Mouse (Mus musculus): ENCODE results near the gene Taar5. TPM values are rescaled to one million over a fixed set of nuclear protein-coding genes. Genes with fewer than 3 reads are reported as not detected.
A peak's percentile ranks its signal among the peaks of the same experiment; 100 is the strongest.

Gene Taar5
- polyA plus RNA-seq (2015; fragmentation: Nextera tagmentation; extraction: Ambion mirVana): not detected in 2 replicates

GRCm38 (mm10) chr10:23970656-23971165, at the start of gene Taar5:
TSS of gene Taar5 (plus strand) at chr10:23970706.
- H3K36me3 ChIP-seq: no peaks in the 10 kb centered on the region
- no peak within 1 kb of the TSS for H3K9ac ChIP-seq
- no peak for ATAC-seq (ENCODE audit: extremely low read depth, insufficient number of reproducible peaks, low FRiP score, low TSS enrichment)
- no peaks in the 10 kb centered on the region for H3K27me3 ChIP-seq (replicated peaks)
- no peaks in the 10 kb centered on the region for H3K9me3 ChIP-seq
- no peak within 1 kb of the TSS for H3K4me2 ChIP-seq
- WGBS: 79% methylated on average over 11 of the region's 11 CpGs
- H3K4me3 ChIP-seq: no peak within 1 kb of the TSS
- no peak within 1 kb of the TSS for H3K27ac ChIP-seq (replicated peaks)
- peaks cover 3% of the 10 kb centered on the region; the same call in 1 of the 2 replicates for H3K4me1 ChIP-seq

DNA sequence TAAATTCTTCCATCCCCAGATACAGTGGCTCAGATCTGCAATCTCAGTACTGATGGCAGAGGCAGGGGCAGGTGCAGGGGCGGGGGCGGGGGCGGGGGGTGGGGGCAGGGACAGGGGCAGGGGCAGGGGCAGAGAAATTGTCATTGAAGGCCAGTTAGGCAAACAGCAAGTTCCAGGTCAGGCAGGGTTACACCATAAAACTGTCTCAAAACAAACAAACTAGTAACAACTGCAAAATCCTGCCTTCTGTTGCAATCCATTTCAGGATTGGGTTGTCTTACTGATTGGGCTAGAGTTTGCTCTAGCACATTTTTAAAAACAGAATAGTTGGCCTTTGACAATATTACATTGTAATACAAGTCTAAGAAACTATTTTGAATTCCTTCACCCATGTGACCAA, 48.0 kb upstream of the Taar5 start:
- H3K36me3 ChIP-seq: no peaks in the 10 kb centered on the region
- no peaks in the 10 kb centered on the region for H3K9me3 ChIP-seq
- 62% methylated on average over 3 of the region's 3 CpGs for WGBS

GRCm38 (mm10) chr10:23923941-23924340, 46.6 kb upstream of the Taar5 start:
- no peak overlapping the region for H3K9ac ChIP-seq
- no peaks in the 10 kb centered on the region for H3K36me3 ChIP-seq
- no peaks in the 10 kb centered on the region for H3K27me3 ChIP-seq (replicated peaks)
- WGBS: 72% methylated on average over 2 of the region's 2 CpGs
- H3K4me3 ChIP-seq: no peak overlapping the region
- no peak overlapping the region for H3K27ac ChIP-seq (replicated peaks)
- H3K9me3 ChIP-seq: no peaks in the 10 kb centered on the region
- H3K4me2 ChIP-seq: no peak overlapping the region
- no peaks in the 10 kb centered on the region for H3K4me1 ChIP-seq
- ATAC-seq (ENCODE audit: extremely low read depth, insufficient number of reproducible peaks, low FRiP score, low TSS enrichment): no peak

More for the DNA sequence above, 48.0 kb upstream of the Taar5 start:
- Histone ChIP-seq H3K27me3 (replicated peaks) (no peaks in the 10 kb centered on the region), H3K4me1 (no peaks in the 10 kb centered on the region), H3K9ac (no peak overlapping the region), H3K4me2 (no peak overlapping the region), H3K27ac (replicated peaks) (no peak overlapping the region), H3K4me3 (no peak overlapping the region)
- ATAC-seq (ENCODE audit: extremely low read depth, insufficient number of reproducible peaks, low FRiP score, low TSS enrichment): no peak

DNA sequence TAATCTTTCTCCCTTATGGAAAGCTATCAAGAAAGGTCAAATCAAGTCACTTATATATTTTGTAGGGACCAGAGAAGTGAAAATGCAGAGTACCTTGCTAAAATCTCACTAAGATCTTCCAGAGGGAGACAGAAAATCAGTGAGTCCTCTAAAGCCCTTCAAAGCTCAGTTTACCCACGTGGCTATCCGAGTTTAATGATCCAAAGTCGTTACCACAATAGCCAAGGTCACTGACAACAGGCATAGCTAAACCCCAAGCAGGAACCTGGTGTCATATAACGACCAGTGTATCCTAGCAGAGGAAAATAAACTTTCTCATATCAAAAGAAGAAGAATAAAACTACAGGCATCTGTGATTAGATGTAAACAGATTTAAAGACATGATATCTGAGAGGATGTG, 32.9 kb upstream of the Taar5 start:
- no peak overlapping the region for H3K4me3 ChIP-seq
- no peaks in the 10 kb centered on the region for H3K4me1 ChIP-seq
- no peaks in the 10 kb centered on the region for H3K36me3 ChIP-seq
- no peak overlapping the region for H3K9ac ChIP-seq
- H3K27ac ChIP-seq (replicated peaks): no peak overlapping the region
- ATAC-seq (ENCODE audit: extremely low read depth, insufficient number of reproducible peaks, low FRiP score, low TSS enrichment): no peak
- no peaks in the 10 kb centered on the region for H3K27me3 ChIP-seq (replicated peaks)
- H3K9me3 ChIP-seq: no peaks in the 10 kb centered on the region
- WGBS: 46% methylated on average over 4 of the region's 4 CpGs
- H3K4me2 ChIP-seq: no peak overlapping the region

DNA sequence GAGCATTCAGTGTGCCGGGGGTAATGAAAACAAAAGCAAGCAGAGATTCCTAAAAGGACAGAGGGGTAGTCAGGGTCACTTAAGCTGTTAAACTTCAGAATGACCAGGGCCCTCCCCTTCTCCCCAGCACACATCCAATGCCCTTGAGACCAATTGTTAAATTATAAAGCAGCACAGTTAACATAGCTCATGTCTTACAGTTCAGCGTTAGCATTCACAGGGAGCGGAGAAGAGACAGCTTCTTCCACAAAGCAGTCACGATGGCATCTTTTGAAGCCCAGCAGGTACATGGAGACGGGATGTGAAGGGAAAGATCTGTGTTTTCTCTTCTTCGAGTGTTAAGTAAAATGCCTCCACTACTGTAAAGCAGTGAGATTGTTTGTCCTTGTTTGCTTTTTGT, 32.2 kb upstream of the Taar5 start, which contains the start of gene Taar2:
TSS of gene Taar2 (plus strand) at position 261 of the 400 bp plus-strand sequence.
- Histone ChIP-seq H3K9me3 (no peaks in the 10 kb centered on the region), H3K9ac (no peak within 1 kb of the TSS), H3K4me2 (no peak within 1 kb of the TSS), H3K27me3 (replicated peaks) (no peaks in the 10 kb centered on the region), H3K4me1 (no peaks in the 10 kb centered on the region), H3K4me3 (no peak within 1 kb of the TSS), H3K36me3 (no peaks in the 10 kb centered on the region), H3K27ac (replicated peaks) (no peak within 1 kb of the TSS)
- no peak for ATAC-seq (ENCODE audit: extremely low read depth, insufficient number of reproducible peaks, low FRiP score, low TSS enrichment)
- 54% methylated on average over 6 of the region's 6 CpGs for WGBS

- Histone ChIP-seq H3K27me3 (replicated peaks) (no peaks in the 10 kb centered on the region), H3K4me3 (no peak overlapping the region), H3K9me3 (no peaks in the 10 kb centered on the region), H3K36me3 (no peaks in the 10 kb centered on the region), H3K9ac (no peak overlapping the region), H3K4me2 (no peak overlapping the region), H3K27ac (replicated peaks) (no peak overlapping the region), H3K4me1 (no peaks in the 10 kb centered on the region)
- no peak for ATAC-seq (ENCODE audit: extremely low read depth, insufficient number of reproducible peaks, low FRiP score, low TSS enrichment)
- 68% methylated on average over 5 of the region's 5 CpGs for WGBS
Measured at GRCm38 (mm10) chr10:23942465-23942864, 28.0 kb upstream of the Taar5 start.

DNA sequence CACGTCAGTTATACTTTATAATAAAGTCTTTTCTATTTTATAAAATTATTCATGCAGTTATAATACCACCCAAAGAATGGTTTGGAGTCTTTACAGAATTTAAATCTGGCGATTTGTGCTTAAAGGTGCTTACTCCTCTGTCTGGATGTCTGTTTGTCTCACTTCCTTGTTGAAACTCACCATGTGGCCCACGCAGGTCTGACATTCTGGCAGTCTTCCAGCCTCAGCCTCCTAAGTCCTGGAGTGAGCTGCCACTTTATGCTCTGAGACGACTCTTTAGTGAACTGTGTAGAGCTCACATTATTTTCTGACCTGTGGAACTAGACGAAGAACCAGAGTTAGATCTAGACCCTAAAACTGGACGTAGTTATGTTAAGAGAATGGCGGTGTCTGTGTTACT, 22.5 kb upstream of the Taar5 start:
- no peak for ATAC-seq (ENCODE audit: extremely low read depth, insufficient number of reproducible peaks, low FRiP score, low TSS enrichment)
- H3K9me3 ChIP-seq: no peaks in the 10 kb centered on the region
- H3K4me3 ChIP-seq: no peak overlapping the region
- WGBS: 45% methylated on average over 7 of the region's 7 CpGs
- no peaks in the 10 kb centered on the region for H3K36me3 ChIP-seq
- H3K9ac ChIP-seq: no peak overlapping the region
- no peak overlapping the region for H3K27ac ChIP-seq (replicated peaks)
- H3K4me2 ChIP-seq: no peak overlapping the region
- no peaks in the 10 kb centered on the region for H3K27me3 ChIP-seq (replicated peaks)
- peaks cover 5% of the 10 kb centered on the region for H3K4me1 ChIP-seq

DNA sequence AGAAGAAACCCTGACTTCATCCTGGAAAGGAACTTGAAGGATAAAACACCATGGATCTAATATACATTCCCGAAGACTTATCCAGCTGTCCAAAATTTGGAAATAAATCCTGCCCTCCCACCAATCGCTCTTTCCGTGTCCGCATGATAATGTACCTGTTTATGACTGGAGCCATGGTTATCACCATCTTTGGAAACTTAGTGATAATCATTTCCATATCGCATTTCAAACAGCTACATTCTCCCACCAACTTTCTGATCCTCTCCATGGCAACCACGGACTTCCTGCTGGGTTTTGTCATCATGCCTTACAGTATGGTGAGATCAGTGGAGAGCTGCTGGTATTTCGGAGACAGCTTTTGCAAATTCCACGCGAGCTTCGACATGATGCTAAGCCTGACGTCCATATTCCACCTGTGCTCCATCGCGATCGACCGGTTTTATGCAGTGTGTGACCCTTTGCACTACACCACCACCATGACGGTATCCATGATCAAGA, 20.9 kb upstream of the Taar5 start, which contains the start of gene Taar3:
TSS of gene Taar3 (plus strand) at position 51 of the 498 bp plus-strand sequence.
- no peak within 1 kb of the TSS for H3K9ac ChIP-seq
- H3K4me2 ChIP-seq: no peak within 1 kb of the TSS
- no peaks in the 10 kb centered on the region for H3K36me3 ChIP-seq
- peaks cover 9% of the 10 kb centered on the region for H3K4me1 ChIP-seq
- H3K4me3 ChIP-seq: no peak within 1 kb of the TSS
- H3K9me3 ChIP-seq: no peaks in the 10 kb centered on the region
- 81% methylated on average over 16 of the region's 16 CpGs for WGBS
- no peaks in the 10 kb centered on the region for H3K27me3 ChIP-seq (replicated peaks)
- H3K27ac ChIP-seq (replicated peaks): no peak within 1 kb of the TSS
- no peak for ATAC-seq (ENCODE audit: extremely low read depth, insufficient number of reproducible peaks, low FRiP score, low TSS enrichment)

DNA sequence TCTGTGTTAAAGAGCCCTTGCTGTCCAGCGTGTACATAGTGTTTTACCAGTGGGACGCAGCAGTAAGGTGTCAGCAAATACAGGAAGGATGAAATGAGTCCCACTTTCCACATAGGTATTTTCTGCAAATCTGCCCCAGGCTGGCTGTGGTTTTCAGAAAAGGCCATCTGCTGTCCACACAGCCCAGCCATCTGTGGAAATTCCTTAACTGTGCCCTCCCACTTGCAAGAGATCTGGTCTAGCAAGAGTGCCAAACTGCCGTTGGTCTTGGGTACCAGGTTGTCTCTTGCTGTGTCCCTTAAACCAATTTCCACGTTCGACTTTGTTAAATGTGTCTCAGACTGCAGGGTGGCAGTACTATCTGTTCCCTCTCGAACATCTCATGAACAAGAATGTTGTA, 18.8 kb upstream of the Taar5 start:
- no peaks in the 10 kb centered on the region for H3K9me3 ChIP-seq
- H3K4me1 ChIP-seq: peaks cover 11% of the 10 kb centered on the region
- H3K4me3 ChIP-seq: no peak overlapping the region
- H3K27ac ChIP-seq (replicated peaks): no peak overlapping the region
- H3K4me2 ChIP-seq: no peak overlapping the region
- no peak for ATAC-seq (ENCODE audit: extremely low read depth, insufficient number of reproducible peaks, low FRiP score, low TSS enrichment)
- 67% methylated on average over 6 of the region's 6 CpGs for WGBS
- H3K27me3 ChIP-seq (replicated peaks): no peaks in the 10 kb centered on the region
- H3K9ac ChIP-seq: no peak overlapping the region
- H3K36me3 ChIP-seq: no peaks in the 10 kb centered on the region

DNA sequence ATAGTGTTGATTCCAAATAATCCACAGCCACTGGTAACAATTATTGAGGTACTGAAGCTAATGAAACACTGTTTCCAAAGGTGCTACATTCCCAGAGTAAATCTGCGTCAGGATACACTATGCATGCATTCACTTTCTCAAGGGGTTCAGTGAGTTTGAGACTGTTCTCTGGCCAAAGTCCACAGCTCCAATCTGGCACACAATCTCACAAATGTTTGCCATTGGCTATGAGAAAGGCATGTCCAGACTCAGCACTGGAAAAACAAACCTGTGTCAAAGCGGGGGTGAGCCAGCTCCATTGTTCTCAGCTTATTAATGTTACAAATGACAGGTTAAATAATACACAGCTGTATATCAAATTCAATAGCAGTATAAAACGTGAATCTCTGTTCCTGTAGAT, 11.4 kb upstream of the Taar5 start:
- H3K9me3 ChIP-seq: no peaks in the 10 kb centered on the region
- H3K4me3 ChIP-seq: no peak overlapping the region
- no peak overlapping the region for H3K4me2 ChIP-seq
- no peaks in the 10 kb centered on the region for H3K27me3 ChIP-seq (replicated peaks)
- no peaks in the 10 kb centered on the region for H3K36me3 ChIP-seq
- H3K27ac ChIP-seq (replicated peaks): no peak overlapping the region
- no peak for ATAC-seq (ENCODE audit: extremely low read depth, insufficient number of reproducible peaks, low FRiP score, low TSS enrichment)
- 53% methylated on average over 3 of the region's 3 CpGs for WGBS
- H3K9ac ChIP-seq: no peak overlapping the region
- H3K4me1 ChIP-seq: peaks cover 20% of the 10 kb centered on the region; the same call in 1 of the 2 replicates

DNA sequence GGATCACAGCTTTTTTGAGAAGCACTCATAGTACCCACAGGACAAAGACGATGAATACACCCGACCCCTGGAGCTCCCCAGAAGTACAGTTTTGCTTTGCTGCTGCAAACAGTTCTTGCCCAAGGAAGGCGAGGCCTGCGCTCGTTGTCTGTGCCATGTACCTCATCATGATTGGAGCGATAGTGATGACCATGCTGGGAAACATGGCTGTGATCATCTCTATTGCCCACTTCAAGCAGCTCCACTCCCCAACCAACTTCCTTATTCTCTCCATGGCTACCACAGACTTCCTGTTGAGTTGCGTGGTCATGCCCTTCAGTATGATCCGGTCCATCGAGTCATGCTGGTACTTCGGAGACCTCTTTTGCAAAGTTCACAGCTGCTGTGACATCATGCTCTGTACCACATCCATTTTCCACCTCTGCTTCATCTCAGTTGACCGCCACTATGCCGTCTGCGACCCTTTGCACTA, 10.0 kb upstream of the Taar5 start, which contains the start of gene Taar4:
TSS of gene Taar4 (plus strand) at position 51 of the 472 bp plus-strand sequence.
- Histone ChIP-seq H3K4me3 (no peak within 1 kb of the TSS), H3K9me3 (no peaks in the 10 kb centered on the region), H3K27ac (replicated peaks) (no peak within 1 kb of the TSS), H3K27me3 (replicated peaks) (no peaks in the 10 kb centered on the region), H3K9ac (no peak within 1 kb of the TSS), H3K4me2 (no peak within 1 kb of the TSS), H3K36me3 (no peaks in the 10 kb centered on the region), H3K4me1 (peaks cover 15% of the 10 kb centered on the region; the same call in 1 of the 2 replicates)
- no peak for ATAC-seq (ENCODE audit: extremely low read depth, insufficient number of reproducible peaks, low FRiP score, low TSS enrichment)
- 88% methylated on average over 13 of the region's 13 CpGs for WGBS

DNA sequence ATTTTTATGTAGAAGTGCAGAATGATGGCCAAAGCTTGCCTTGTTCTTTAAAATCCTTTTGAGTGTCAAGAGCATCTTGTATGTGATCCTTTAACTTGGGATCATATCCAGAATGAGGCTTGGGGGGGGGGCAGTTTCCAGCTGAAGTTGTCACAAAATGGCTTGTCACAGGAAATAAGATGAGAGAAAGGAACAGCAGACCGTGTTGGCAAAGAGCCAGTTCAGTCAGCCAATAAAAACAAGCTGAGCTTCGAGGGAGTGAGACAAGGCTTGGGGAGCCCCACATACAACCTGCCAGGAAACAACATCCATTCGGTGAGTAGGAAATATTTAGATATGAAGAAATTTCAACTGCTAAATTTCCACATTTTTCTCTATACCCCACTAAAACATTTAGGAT, 7.1 kb upstream of the Taar5 start:
- H3K4me1 ChIP-seq: peaks cover 9% of the 10 kb centered on the region; the same call in 1 of the 2 replicates
- WGBS: 34% methylated on average over 3 of the region's 3 CpGs
- no peaks in the 10 kb centered on the region for H3K9me3 ChIP-seq
- H3K9ac ChIP-seq: no peak overlapping the region
- H3K36me3 ChIP-seq: no peaks in the 10 kb centered on the region
- H3K27ac ChIP-seq (replicated peaks): peak overlapping the region; percentile 59; the same call in 1 of the 2 replicates
- H3K27me3 ChIP-seq (replicated peaks): no peaks in the 10 kb centered on the region
- H3K4me3 ChIP-seq: no peak overlapping the region
- no peak for ATAC-seq (ENCODE audit: extremely low read depth, insufficient number of reproducible peaks, low FRiP score, low TSS enrichment)
- H3K4me2 ChIP-seq: no peak overlapping the region

All from heart, embryonic 13.5 days (tissue).